Mouse (Mus musculus) stomach, postnatal 0 days (tissue): ENCODE measurements at regions not wholly inside any gene's neighbourhood (a gene's known extent, or its start where the extent isn't known, plus 50 kb on each side); places are given as distances from the start of the nearest gene placed in this dataset.
A peak's percentile ranks its signal among the peaks of the same experiment; 100 is the strongest.

Source experiments
- ATAC-seq: fragments of 200-750 bp; cut with Nextera tagmentation; 2 replicates; pipeline ENCODE4 v1.8.0; 2017; ENCODE audit not compliant: low FRiP score, low TSS enrichment
- DNase-seq: peaks from one replicate; pipeline ENCODE4 v3.0.0-alpha.2; 2016; ENCODE audit warnings: low spot score
- H3K27ac ChIP-seq: fragments of 300-500 bp; sonication (generic); replicated peaks from 2 replicates; pipeline ENCODE4 v1.5.1; 2014; ENCODE audit warnings: mild to moderate bottlenecking, control low read depth
- H3K27me3 ChIP-seq: fragments of 300-500 bp; sonication (generic); 2 replicates; pipeline ENCODE4 v1.6.1; 2014; ENCODE audit warnings: low read length; ENCODE audit not compliant: control insufficient read depth, insufficient read depth
- H3K36me3 ChIP-seq: fragments of 300-500 bp; sonication (generic); 2 replicates; pipeline ENCODE4 v1.6.1; 2014; ENCODE audit warnings: low read length, mixed read lengths; ENCODE audit not compliant: control insufficient read depth, insufficient read depth
- H3K4me1 ChIP-seq: fragments of 300-500 bp; sonication (generic); replicated peaks from 2 replicates; pipeline ENCODE4 v1.6.1; 2014; ENCODE audit warnings: antibody characterized with exemption; ENCODE audit not compliant: control insufficient read depth, insufficient read depth
- H3K4me2 ChIP-seq: fragments of 300-500 bp; sonication (generic); replicated peaks from 2 replicates; pipeline ENCODE4 v1.6.1; 2014; ENCODE audit warnings: low read depth, mild to moderate bottlenecking, control low read depth, moderate library complexity
- H3K4me3 ChIP-seq: fragments of 300-500 bp; sonication (generic); 2 replicates; pipeline ENCODE4 v1.5.1; 2014; ENCODE audit warnings: low read depth, low read length, control low read depth
- H3K9ac ChIP-seq: fragments of 300-500 bp; sonication (generic); 2 replicates; pipeline ENCODE4 v1.6.1; 2014; ENCODE audit warnings: mild to moderate bottlenecking, low read length, control low read depth, mixed read lengths
- H3K9me3 ChIP-seq: fragments of 300-500 bp; sonication (generic); 2 replicates; pipeline ENCODE4 v1.6.1; 2016; ENCODE audit warnings: low read length; ENCODE audit not compliant: control insufficient read depth
- CTCF ChIP-seq: IDR thresholded peaks from 2 replicates; pipeline ENCODE4 v1.5.1; 2016; ENCODE audit warnings: antibody characterized with exemption, low read depth, mild to moderate bottlenecking, moderate library complexity
- EP300 ChIP-seq: optimal IDR thresholded peaks from 2 replicates; pipeline ENCODE3; 2016; ENCODE audit warnings: antibody characterized with exemption
- WGBS: fragments of 180-500 bp; shearing (Covaris S2); extraction: QIAGEN DNeasy Blood & Tissue Kit; methylation state at CpG from one replicate; pipeline ENCODE4 v1.1.7; 2014; 5-methylcytosine and 5-hydroxymethylcytosine counted together

- peak overlapping the region; percentile 36 for H3K4me3 ChIP-seq
- DNase-seq (no peak), ATAC-seq (0 out of 2 replicates have a peak, but pooled peaks have one; percentile 5)
- no peak overlapping the region for H3K9ac ChIP-seq
- no peak overlapping the region for H3K27ac ChIP-seq
- H3K4me2 ChIP-seq, result peak overlapping the region; percentile 63
- no peaks in the 10 kb centered on the region for H3K36me3 ChIP-seq
- no peak for TF ChIP-seq EP300
- no peak for TF ChIP-seq CTCF
- H3K4me1 ChIP-seq, result no peaks in the 10 kb centered on the region
- no peaks in the 10 kb centered on the region for H3K27me3 ChIP-seq
- H3K9me3 ChIP-seq, result no peaks in the 10 kb centered on the region
- WGBS, result 41% methylated on average over 11 of the region's 11 CpGs
These were observed 184.5 kb upstream of the Zfp618 start for GRCm38 (mm10) chr4:62780837-62781236.

DNA sequence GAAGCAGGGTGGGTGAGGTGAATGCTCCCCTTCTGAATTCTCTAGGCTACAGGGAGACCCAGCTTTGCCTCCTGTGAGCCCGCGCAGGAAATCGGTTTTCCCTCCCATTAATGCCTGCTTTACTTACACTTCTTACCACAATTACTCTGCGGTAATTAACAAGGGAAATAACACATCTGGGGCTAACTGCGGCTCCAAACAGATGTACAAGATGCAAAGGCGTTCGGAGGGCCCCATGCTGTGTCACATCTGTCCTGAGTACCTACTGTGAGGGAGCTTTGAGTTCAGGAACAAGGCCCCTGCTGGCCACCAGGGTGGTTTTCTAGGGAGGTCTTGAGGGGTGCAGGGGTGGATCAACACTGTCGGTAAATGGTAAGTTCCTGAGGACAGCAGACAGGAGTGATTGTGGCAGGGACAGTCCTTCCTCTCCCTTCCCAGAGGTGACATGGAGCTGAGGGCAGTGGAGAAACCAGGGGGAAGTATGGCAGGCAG, 184.0 kb upstream of the Zfp618 start:
- H3K9me3 ChIP-seq, result no peaks in the 10 kb centered on the region
- no peak overlapping the region for H3K27ac ChIP-seq
- no peaks in the 10 kb centered on the region for H3K4me1 ChIP-seq
- H3K36me3 ChIP-seq, result no peaks in the 10 kb centered on the region
- DNase-seq (no peak), ATAC-seq (no peak)
- no peak overlapping the region for H3K9ac ChIP-seq
- no peaks in the 10 kb centered on the region for H3K27me3 ChIP-seq
- no peak overlapping the region for H3K4me3 ChIP-seq
- H3K4me2 ChIP-seq, result no peak overlapping the region
- TF ChIP-seq EP300, result no peak
- TF ChIP-seq CTCF, result no peak
- 49% methylated on average over 8 of the region's 8 CpGs for WGBS

DNA sequence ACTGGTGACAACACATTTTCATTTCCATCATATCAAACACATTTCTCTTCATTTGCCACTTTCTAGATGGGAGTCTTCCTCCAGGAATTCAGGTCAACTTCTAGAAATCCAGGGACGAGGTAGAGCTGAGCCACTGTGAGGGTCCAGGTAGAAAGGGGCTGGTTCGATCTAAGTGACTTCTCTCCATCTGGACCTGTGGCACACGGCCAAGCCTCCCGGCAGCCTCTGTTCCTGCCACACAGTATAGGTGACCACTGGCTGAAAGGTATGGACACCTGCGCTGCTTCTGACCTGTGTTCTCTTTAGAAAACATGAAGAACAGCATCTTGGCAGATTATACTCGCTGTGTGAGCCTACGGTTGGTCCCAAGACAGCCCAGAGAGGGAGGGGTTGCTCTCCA, 179.7 kb upstream of the Zfp618 start:
- Histone ChIP-seq H3K4me2 (no peak overlapping the region), H3K9ac (no peak overlapping the region), H3K27me3 (no peaks in the 10 kb centered on the region), H3K27ac (no peak overlapping the region), H3K4me1 (no peaks in the 10 kb centered on the region), H3K36me3 (no peaks in the 10 kb centered on the region), H3K4me3 (no peak overlapping the region), H3K9me3 (no peaks in the 10 kb centered on the region)
- TF ChIP-seq EP300, result no peak
- TF ChIP-seq CTCF, result no peak
- 85% methylated on average over 7 of the region's 7 CpGs for WGBS
- DNase-seq (no peak), ATAC-seq (no peak)

GRCm38 (mm10) chr4:62789696-62790095, 175.7 kb upstream of the Zfp618 start:
- no peak for DNase-seq
- WGBS, result 66% methylated on average over 4 of the region's 4 CpGs

DNA sequence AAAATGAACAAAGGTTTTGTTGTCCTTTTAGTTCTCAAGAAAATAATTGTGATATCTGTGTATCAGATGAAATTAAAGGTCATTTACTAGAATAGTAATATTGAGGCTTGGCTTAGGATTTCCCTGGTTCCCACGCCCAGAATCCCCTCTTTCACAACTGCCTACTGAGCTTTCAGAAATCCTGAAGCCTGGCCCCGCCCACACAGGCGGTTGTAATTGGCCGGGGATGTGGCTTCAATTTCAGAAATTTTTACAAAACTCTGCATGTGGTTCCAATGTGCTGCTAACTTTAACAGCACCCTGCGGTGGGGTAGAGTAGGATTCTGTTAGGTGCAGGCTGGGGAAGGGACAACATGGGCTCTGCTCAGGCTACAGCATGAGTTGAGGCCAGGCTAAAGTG, 171.8 kb upstream of the Zfp618 start:
- no peak overlapping the region for H3K4me3 ChIP-seq
- no peak overlapping the region for H3K9ac ChIP-seq
- no peaks in the 10 kb centered on the region for H3K9me3 ChIP-seq
- no peaks in the 10 kb centered on the region for H3K4me1 ChIP-seq
- H3K27ac ChIP-seq, result no peak overlapping the region
- ATAC-seq (no peak), DNase-seq (no peak)
- no peaks in the 10 kb centered on the region for H3K27me3 ChIP-seq
- WGBS, result 58% methylated on average over 5 of the region's 5 CpGs
- H3K36me3 ChIP-seq, result no peaks in the 10 kb centered on the region
- no peak overlapping the region for H3K4me2 ChIP-seq
- TF ChIP-seq CTCF (no peak), EP300 (no peak)

More at GRCm38 (mm10) chr4:62789696-62790095, 175.7 kb upstream of the Zfp618 start:
- Histone ChIP-seq H3K4me3 (no peak overlapping the region), H3K27me3 (no peaks in the 10 kb centered on the region), H3K27ac (no peak overlapping the region), H3K36me3 (no peaks in the 10 kb centered on the region), H3K9ac (no peak overlapping the region), H3K9me3 (no peaks in the 10 kb centered on the region), H3K4me2 (no peak overlapping the region), H3K4me1 (no peaks in the 10 kb centered on the region)
- TF ChIP-seq EP300 (no peak), CTCF (no peak)
- no peak for ATAC-seq

GRCm38 (mm10) chr4:62795538-62795937, 169.8 kb upstream of the Zfp618 start:
- DNase-seq (no peak), ATAC-seq (no peak)
- Histone ChIP-seq H3K36me3 (no peaks in the 10 kb centered on the region), H3K9ac (no peak overlapping the region), H3K4me2 (no peak overlapping the region), H3K4me3 (no peak overlapping the region), H3K27me3 (no peaks in the 10 kb centered on the region), H3K4me1 (no peaks in the 10 kb centered on the region), H3K9me3 (no peaks in the 10 kb centered on the region), H3K27ac (no peak overlapping the region)
- 66% methylated on average over 10 of the region's 10 CpGs for WGBS
- TF ChIP-seq CTCF (no peak), EP300 (no peak)
